Mouse (Mus musculus) stomach, embryonic 14.5 days (tissue): ENCODE measurements around the gene Skap1. TPM values are rescaled to one million over a fixed set of nuclear protein-coding genes. Genes with fewer than 3 reads are reported as not detected.

Source experiments
- ATAC-seq: fragments of 200-750 bp; cut with Nextera tagmentation; 2 replicates; pipeline ENCODE4 v1.8.0; 2017; ENCODE audit warnings: low read depth, moderate TSS enrichment; ENCODE audit not compliant: insufficient number of reproducible peaks, insufficient read depth, low FRiP score
- H3K27ac ChIP-seq: fragments of 300-500 bp; sonication (generic); 2 replicates; pipeline ENCODE4 v1.5.1; 2014; ENCODE audit warnings: mild to moderate bottlenecking, low read length, moderate library complexity, mixed read lengths
- H3K27me3 ChIP-seq: fragments of 300-500 bp; sonication (generic); 2 replicates; pipeline ENCODE4 v1.6.1; 2014; ENCODE audit warnings: low read length, control low read depth, mixed read lengths; ENCODE audit not compliant: control insufficient read depth, insufficient read depth
- H3K36me3 ChIP-seq: fragments of 300-500 bp; sonication (generic); 2 replicates; pipeline ENCODE4 v1.6.1; 2014; ENCODE audit warnings: mild to moderate bottlenecking, control low read depth, low read length, moderate library complexity, mixed read lengths; ENCODE audit not compliant: control insufficient read depth, insufficient read depth
- H3K4me1 ChIP-seq: fragments of 300-500 bp; sonication (generic); 2 replicates; pipeline ENCODE4 v1.6.1; 2014; ENCODE audit warnings: low read length, control low read depth, mixed read lengths; ENCODE audit not compliant: control insufficient read depth, insufficient read depth
- H3K4me2 ChIP-seq: fragments of 300-500 bp; sonication (generic); replicated peaks from 2 replicates; pipeline ENCODE4 v1.6.1; 2014; ENCODE audit warnings: low read depth, low read length, control low read depth
- H3K4me3 ChIP-seq: fragments of 300-500 bp; sonication (generic); 2 replicates; pipeline ENCODE4 v1.5.1; 2014; ENCODE audit warnings: low read depth, low read length, control low read depth
- H3K9ac ChIP-seq: fragments of 300-500 bp; sonication (generic); replicated peaks from 2 replicates; pipeline ENCODE4 v1.6.1; 2014; ENCODE audit warnings: low read depth, mild to moderate bottlenecking, control low read depth, low read length, moderate library complexity, mixed read lengths
- H3K9me3 ChIP-seq: fragments of 300-500 bp; sonication (generic); 2 replicates; pipeline ENCODE4 v1.6.1; 2016; ENCODE audit warnings: low read depth, low read length, control low read depth; ENCODE audit not compliant: control insufficient read depth
- WGBS: fragments of 180-500 bp; shearing (Covaris S2); extraction: QIAGEN DNeasy Blood & Tissue Kit; methylation state at CpG from one replicate; pipeline ENCODE4 v1.1.7; 2014; 5-methylcytosine and 5-hydroxymethylcytosine counted together
- polyA plus RNA-seq: library from polyadenylated mRNA; unstranded; fragments of >200 nt; fragmentation: Nextera tagmentation; extraction: Ambion mirVana; gene quantifications from 2 replicates; pipeline ENCODE4 v1.2.1, GENCODE M21; 2014

Gene Skap1
- polyA plus RNA-seq, 1 experiment from 2014 or later, result 0.82 TPM

GRCm38 (mm10) chr11:96653867-96654266 lies 189.5 kb downstream of the Skap1 start:
- H3K9me3 ChIP-seq, result no peaks in the 10 kb centered on the region
- no peak overlapping the region for H3K4me3 ChIP-seq
- no peaks in the 10 kb centered on the region for H3K36me3 ChIP-seq
- no peak overlapping the region for H3K9ac ChIP-seq
- no peak for ATAC-seq
- no peak overlapping the region for H3K27ac ChIP-seq
- no peaks in the 10 kb centered on the region for H3K27me3 ChIP-seq
- no peaks in the 10 kb centered on the region for H3K4me1 ChIP-seq
- no peak overlapping the region for H3K4me2 ChIP-seq
- 85% methylated on average over 8 of the region's 8 CpGs for WGBS

- ATAC-seq, result no peak
- H3K27ac ChIP-seq, result no peak overlapping the region
- 88% methylated on average over 1 of the region's 1 CpGs for WGBS
These were observed 194.0 kb downstream of the Skap1 start for GRCm38 (mm10) chr11:96658420-96658819.

GRCm38 (mm10) chr11:96666924-96667323 lies 202.5 kb downstream of the Skap1 start:
- H3K9me3 ChIP-seq, result no peaks in the 10 kb centered on the region
- whole genome bisulfite sequencing, result 86% methylated on average over 3 of the region's 3 CpGs
- no peak overlapping the region for H3K27ac ChIP-seq
- no peaks in the 10 kb centered on the region for H3K4me1 ChIP-seq
- H3K4me2 ChIP-seq, result no peak overlapping the region
- H3K36me3 ChIP-seq, result no peaks in the 10 kb centered on the region
- ATAC-seq, result no peak
- H3K27me3 ChIP-seq, result no peaks in the 10 kb centered on the region
- H3K9ac ChIP-seq, result no peak overlapping the region
- no peak overlapping the region for H3K4me3 ChIP-seq

More at GRCm38 (mm10) chr11:96658420-96658819, 194.0 kb downstream of the Skap1 start:
- H3K4me1 ChIP-seq, result no peaks in the 10 kb centered on the region
- no peaks in the 10 kb centered on the region for H3K9me3 ChIP-seq
- no peaks in the 10 kb centered on the region for H3K36me3 ChIP-seq
- no peak overlapping the region for H3K9ac ChIP-seq
- H3K27me3 ChIP-seq, result no peaks in the 10 kb centered on the region
- H3K4me3 ChIP-seq, result no peak overlapping the region
- H3K4me2 ChIP-seq, result no peak overlapping the region

GRCm38 (mm10) chr11:96668367-96668766 lies 204.0 kb downstream of the Skap1 start:
- Histone ChIP-seq H3K27ac (no peak overlapping the region), H3K36me3 (no peaks in the 10 kb centered on the region), H3K9ac (no peak overlapping the region), H3K9me3 (no peaks in the 10 kb centered on the region), H3K4me3 (no peak overlapping the region), H3K4me1 (no peaks in the 10 kb centered on the region), H3K27me3 (no peaks in the 10 kb centered on the region), H3K4me2 (no peak overlapping the region)
- 68% methylated on average over 7 of the region's 7 CpGs for WGBS
- no peak for ATAC-seq

GRCm38 (mm10) chr11:96673792-96674191 lies 209.4 kb downstream of the Skap1 start:
- H3K9ac ChIP-seq, result no peak overlapping the region

GRCm38 (mm10) chr11:96674786-96675365 lies 210.5 kb downstream of the Skap1 start:
- no peak for ATAC-seq
- no peak overlapping the region for H3K27ac ChIP-seq
- WGBS, result 9% methylated on average over 8 of the region's 8 CpGs
- no peak overlapping the region for H3K4me3 ChIP-seq
- no peaks in the 10 kb centered on the region for H3K9me3 ChIP-seq
- no peaks in the 10 kb centered on the region for H3K27me3 ChIP-seq
- H3K9ac ChIP-seq, result no peak overlapping the region
- H3K4me2 ChIP-seq, result peak overlapping the region; percentile 10; the same call in 1 of the 2 replicates
- H3K36me3 ChIP-seq, result no peaks in the 10 kb centered on the region
- peaks cover 12% of the 10 kb centered on the region for H3K4me1 ChIP-seq

More at GRCm38 (mm10) chr11:96673792-96674191, 209.4 kb downstream of the Skap1 start:
- 6% methylated on average over 6 of the region's 6 CpGs for WGBS
- Histone ChIP-seq H3K4me1 (peaks cover 12% of the 10 kb centered on the region), H3K9me3 (no peaks in the 10 kb centered on the region), H3K27ac (no peak overlapping the region), H3K36me3 (no peaks in the 10 kb centered on the region), H3K27me3 (no peaks in the 10 kb centered on the region), H3K4me3 (no peak overlapping the region), H3K4me2 (peak overlapping the region; percentile 28; the same call in 1 of the 2 replicates)
- peak; percentile 72; the same call in 1 of the 2 replicates for ATAC-seq

GRCm38 (mm10) chr11:96678026-96678425 lies 213.6 kb downstream of the Skap1 start:
- Histone ChIP-seq H3K4me1 (peaks cover 12% of the 10 kb centered on the region), H3K4me3 (no peak overlapping the region), H3K9ac (no peak overlapping the region), H3K36me3 (no peaks in the 10 kb centered on the region), H3K9me3 (no peaks in the 10 kb centered on the region), H3K27me3 (no peaks in the 10 kb centered on the region), H3K27ac (no peak overlapping the region), H3K4me2 (no peak overlapping the region)
- no peak for ATAC-seq
- WGBS, result 86% methylated on average over 13 of the region's 13 CpGs

GRCm38 (mm10) chr11:96679026-96679425 lies 214.6 kb downstream of the Skap1 start:
- ATAC-seq, result no peak
- WGBS, result 95% methylated on average over 4 of the region's 4 CpGs
- no peak overlapping the region for H3K4me2 ChIP-seq

GRCm38 (mm10) chr11:96685381-96685780 lies 221.0 kb downstream of the Skap1 start:
- no peak overlapping the region for H3K4me3 ChIP-seq
- H3K9me3 ChIP-seq, result no peaks in the 10 kb centered on the region
- no peak overlapping the region for H3K4me2 ChIP-seq
- no peaks in the 10 kb centered on the region for H3K36me3 ChIP-seq
- no peak for ATAC-seq
- no peak overlapping the region for H3K27ac ChIP-seq
- no peak overlapping the region for H3K9ac ChIP-seq
- H3K4me1 ChIP-seq, result no peaks in the 10 kb centered on the region
- no peaks in the 10 kb centered on the region for H3K27me3 ChIP-seq
- WGBS, result 87% methylated on average over 2 of the region's 2 CpGs

More at GRCm38 (mm10) chr11:96679026-96679425, 214.6 kb downstream of the Skap1 start:
- H3K4me3 ChIP-seq, result no peak overlapping the region
- H3K36me3 ChIP-seq, result no peaks in the 10 kb centered on the region
- no peaks in the 10 kb centered on the region for H3K27me3 ChIP-seq
- H3K4me1 ChIP-seq, result peaks cover 12% of the 10 kb centered on the region
- H3K9me3 ChIP-seq, result no peaks in the 10 kb centered on the region
- no peak overlapping the region for H3K9ac ChIP-seq
- H3K27ac ChIP-seq, result no peak overlapping the region
